Mouse (Mus musculus) forebrain, embryonic 13.5 days (tissue): Measurements from ENCODE around the gene Kmo. TPM values are rescaled to one million over a fixed set of nuclear protein-coding genes. Genes with fewer than 3 reads are reported as not detected.

Experiments used
- ATAC-seq: fragments of 200-750 bp; cut with Nextera tagmentation; 2 replicates; pipeline ENCODE4 v1.8.0; 2017
- H3K27ac ChIP-seq: fragments of 300-500 bp; sonication (generic); 2 replicates; pipeline ENCODE4 v1.5.1; 2015; ENCODE audit warnings: inconsistent platforms, mild to moderate bottlenecking, moderate library complexity
- H3K27me3 ChIP-seq: fragments of 300-500 bp; sonication (generic); 2 replicates; pipeline ENCODE4 v1.6.1; 2015; ENCODE audit warnings: mild to moderate bottlenecking, inconsistent platforms
- H3K36me3 ChIP-seq: fragments of 300-500 bp; sonication (generic); 2 replicates; pipeline ENCODE4 v1.6.1; 2015; ENCODE audit warnings: mild to moderate bottlenecking, inconsistent platforms; ENCODE audit not compliant: poor library complexity, severe bottlenecking
- H3K4me1 ChIP-seq: fragments of 300-500 bp; sonication (generic); 2 replicates; pipeline ENCODE4 v1.6.1; 2015; ENCODE audit warnings: inconsistent platforms
- H3K4me2 ChIP-seq: fragments of 300-500 bp; sonication (generic); 2 replicates; pipeline ENCODE4 v1.6.1; 2015; ENCODE audit warnings: inconsistent platforms, mild to moderate bottlenecking, moderate library complexity
- H3K4me3 ChIP-seq: fragments of 300-500 bp; sonication (generic); 2 replicates; pipeline ENCODE4 v1.5.1; 2015; ENCODE audit warnings: mild to moderate bottlenecking, inconsistent platforms
- H3K9ac ChIP-seq: fragments of 300-500 bp; sonication (generic); 2 replicates; pipeline ENCODE4 v1.6.1; 2015; ENCODE audit warnings: mild to moderate bottlenecking, inconsistent platforms
- H3K9me3 ChIP-seq: fragments of 300-500 bp; sonication (generic); replicated peaks from 2 replicates; pipeline ENCODE4 v1.6.1; 2016; ENCODE audit warnings: inconsistent platforms
- polyA plus RNA-seq: library from polyadenylated mRNA; unstranded; fragments of >200 nt; fragmentation: Nextera tagmentation; extraction: Ambion mirVana; gene quantifications from 2 replicates; pipeline ENCODE4 v1.2.1, GENCODE M21; 2015

Kmo gene
- polyA plus RNA-seq, 1 experiment from 2014 or later = not detected

- Histone ChIP-seq H3K27ac (no peak overlapping the region), H3K4me2 (no peak overlapping the region), H3K9me3 (no peaks in the 10 kb centered on the region), H3K27me3 (no peaks in the 10 kb centered on the region), H3K36me3 (no peaks in the 10 kb centered on the region), H3K9ac (no peak overlapping the region), H3K4me1 (no peaks in the 10 kb centered on the region), H3K4me3 (no peak overlapping the region)
- no peak for ATAC-seq
Observed at GRCm38 (mm10) chr1:175708013-175708412, 87.8 kb downstream of the Kmo start.

Other genes starting within 250 kb of the Kmo start
- 9.2 and 10.3 TPM in 2 replicates for gene Rgs7, start 127.9 kb upstream of the Kmo start, polyA plus RNA-seq
- 76.2 and 78.8 TPM in 2 replicates for gene Fh1, start 5.3 kb downstream of the Kmo start, polyA plus RNA-seq
- 4.8 and 5.6 TPM in 2 replicates for gene Opn3, start 72.4 kb downstream of the Kmo start, polyA plus RNA-seq
- 2.5 and 2.6 TPM in 2 replicates for gene Chml, start 72.5 kb downstream of the Kmo start, polyA plus RNA-seq
- gene Wdr64, start 78.2 kb downstream of the Kmo start, polyA plus RNA-seq = not detected in 2 replicates